Mouse (Mus musculus) CH12.LX (cell line): ENCODE results near the gene Hdac6. TPM values are rescaled to one million over a fixed set of nuclear protein-coding genes. Genes with fewer than 3 reads are reported as not detected.

Source experiments
- DNase-seq: peaks from one replicate; pipeline ENCODE4 v3.0.0-alpha.2; 2013; ENCODE audit errors: extremely low read depth
- H3K27ac ChIP-seq: 2 replicates; pipeline ENCODE4 v1.5.1; 2012; ENCODE audit warnings: low read depth, mild to moderate bottlenecking, control low read depth, moderate library complexity; ENCODE audit not compliant: insufficient read depth
- H3K27me3 ChIP-seq: replicated peaks from 2 replicates; pipeline ENCODE3; 2012; ENCODE audit warnings: inconsistent platforms
- H3K36me3 ChIP-seq, 2 experiments: replicated peaks in 1 of 2; 2 replicates each; pipeline versions ENCODE3 to v1.6.1; 2012; ENCODE audit warnings: inconsistent platforms in 1 of 2, low read length in 1 of 2, mild to moderate bottlenecking in 1 of 2, mixed read lengths in 1 of 2, moderate library complexity in 1 of 2; ENCODE audit not compliant: control insufficient read depth in 1 of 2, insufficient read depth in 1 of 2
- H3K4me1 ChIP-seq, 2 experiments: 2 replicates each; pipeline ENCODE4 v1.6.1; 2012; ENCODE audit warnings: inconsistent platforms in 1 of 2, moderate library complexity in 1 of 2; ENCODE audit not compliant: insufficient read depth in 2 of 2, control insufficient read depth in 1 of 2
- H3K4me2 ChIP-seq: 2 replicates; pipeline ENCODE4 v1.6.1; 2012; ENCODE audit warnings: low read depth, mild to moderate bottlenecking, control low read depth; ENCODE audit not compliant: poor library complexity, insufficient read depth, severe bottlenecking
- H3K4me3 ChIP-seq, 3 experiments: fragments of 150-350 bp in 1 of 3; sonication (generic) in 1 of 3; replicated peaks in 1 of 3; 2 replicates each; pipeline versions ENCODE3 to v1.5.1; 2011 to 2012; ENCODE audit warnings: low read depth in 2 of 3, low read length in 2 of 3, mild to moderate bottlenecking in 2 of 3, moderate library complexity in 2 of 3, control low read depth in 1 of 3, improper control_type of control experiment in 1 of 3, inconsistent platforms in 1 of 3, mixed read lengths in 1 of 3; ENCODE audit not compliant: poor library complexity in 1 of 3
- H3K79me2 ChIP-seq: replicated peaks from 2 replicates; pipeline ENCODE4 v1.6.1; 2012; ENCODE audit warnings: mild to moderate bottlenecking, moderate library complexity; ENCODE audit not compliant: control insufficient read depth, poor library complexity, insufficient read depth, severe bottlenecking; ENCODE audit errors: extremely low read depth
- H3K9ac ChIP-seq: 2 replicates; pipeline ENCODE4 v1.6.1; 2012; ENCODE audit warnings: low read depth, mild to moderate bottlenecking, control low read depth, moderate library complexity; ENCODE audit not compliant: insufficient read depth
- H3K9me3 ChIP-seq: replicated peaks from 2 replicates; pipeline ENCODE3; 2012; ENCODE audit warnings: low read length, inconsistent platforms, mixed read lengths
- CHD2 ChIP-seq: IDR thresholded peaks from 2 replicates; pipeline ENCODE4 v1.6.1; 2011; ENCODE audit warnings: low read length, improper control_type of control experiment
- CTCF ChIP-seq, 2 experiments: IDR thresholded peaks in 1 of 2; conservative IDR thresholded peaks in 1 of 2; 2 replicates each; pipeline ENCODE4 v1.5.1; 2011 to 2012; ENCODE audit warnings: low read depth in 2 of 2, low read length in 2 of 2, improper control_type of control experiment in 1 of 2, inconsistent platforms in 1 of 2, mild to moderate bottlenecking in 1 of 2, moderate library complexity in 1 of 2
- ELF1 ChIP-seq: IDR thresholded peaks from 2 replicates; pipeline ENCODE4 v1.6.1; 2014; ENCODE audit warnings: low read depth, mild to moderate bottlenecking, inconsistent platforms, low read length, improper control_type of control experiment
- ETS1 ChIP-seq: conservative IDR thresholded peaks from 2 replicates; pipeline ENCODE4 v1.6.1; 2012; ENCODE audit warnings: low read depth, mild to moderate bottlenecking, inconsistent platforms, low read length, improper control_type of control experiment, moderate library complexity
- GABPA ChIP-seq: IDR thresholded peaks from 2 replicates; pipeline ENCODE4 v1.6.1; 2012; ENCODE audit warnings: low read depth, low read length, improper control_type of control experiment, inconsistent platforms; ENCODE audit not compliant: insufficient replicate concordance
- MAFK ChIP-seq: IDR thresholded peaks from 2 replicates; pipeline ENCODE4 v1.6.1; 2011; ENCODE audit warnings: low read length, improper control_type of control experiment; ENCODE audit not compliant: insufficient replicate concordance
- MEF2A ChIP-seq: IDR thresholded peaks from 2 replicates; pipeline ENCODE4 v1.6.1; 2014; ENCODE audit warnings: low read depth, mild to moderate bottlenecking, inconsistent platforms, low read length, improper control_type of control experiment, borderline replicate concordance
- MXI1 ChIP-seq: IDR thresholded peaks from 2 replicates; pipeline ENCODE4 v1.6.1; 2011; ENCODE audit warnings: mild to moderate bottlenecking, low read depth, low read length, improper control_type of control experiment
- MYC ChIP-seq: IDR thresholded peaks from 2 replicates; pipeline ENCODE4 v1.6.1; 2011; ENCODE audit warnings: low read depth, mild to moderate bottlenecking, improper control_type of control experiment, low read length
- NELFE ChIP-seq: IDR thresholded peaks from 2 replicates; pipeline ENCODE4 v1.6.1; 2011; ENCODE audit warnings: low read depth, low read length, improper control_type of control experiment
- NRF1 ChIP-seq: IDR thresholded peaks from 2 replicates; pipeline ENCODE4 v1.6.1; 2014; ENCODE audit warnings: low read depth, mild to moderate bottlenecking, inconsistent platforms, low read length, improper control_type of control experiment, moderate library complexity
- PAX5 ChIP-seq: IDR thresholded peaks from 2 replicates; pipeline ENCODE4 v1.6.1; 2012; ENCODE audit warnings: low read length, inconsistent platforms, mixed read lengths
- POLR2A ChIP-seq: IDR thresholded peaks from 2 replicates; pipeline ENCODE4 v1.6.1; 2011; ENCODE audit warnings: low read depth, mild to moderate bottlenecking, improper control_type of control experiment, low read length
- POLR2AphosphoS2 ChIP-seq: IDR thresholded peaks from 2 replicates; pipeline ENCODE4 v1.6.1; 2011; ENCODE audit warnings: low read depth, low read length, improper control_type of control experiment
- RAD21 ChIP-seq: IDR thresholded peaks from 2 replicates; pipeline ENCODE4 v1.6.1; 2011; ENCODE audit warnings: low read depth, mild to moderate bottlenecking, low read length, improper control_type of control experiment, moderate library complexity
- SIN3A ChIP-seq: IDR thresholded peaks from 2 replicates; pipeline ENCODE4 v1.6.1; 2012; ENCODE audit warnings: low read length, improper control_type of control experiment, inconsistent platforms
- SMC3 ChIP-seq: IDR thresholded peaks from 2 replicates; pipeline ENCODE4 v1.6.1; 2011; ENCODE audit warnings: low read depth, low read length, improper control_type of control experiment
- TBP ChIP-seq: conservative IDR thresholded peaks from 2 replicates; pipeline ENCODE4 v1.6.1; 2011; ENCODE audit warnings: low read depth, low read length, improper control_type of control experiment
- TCF12 ChIP-seq: IDR thresholded peaks from 2 replicates; pipeline ENCODE4 v1.6.1; 2014; ENCODE audit warnings: low read depth, mild to moderate bottlenecking, inconsistent platforms, low read length, improper control_type of control experiment
- USF1 ChIP-seq: IDR thresholded peaks from 2 replicates; pipeline ENCODE4 v1.6.1; 2014; ENCODE audit warnings: low read depth, mild to moderate bottlenecking, inconsistent platforms, low read length, improper control_type of control experiment
- USF2 ChIP-seq: conservative IDR thresholded peaks from 2 replicates; pipeline ENCODE4 v1.6.1; 2011; ENCODE audit warnings: low read depth, low read length, improper control_type of control experiment
- ZNF384 ChIP-seq: IDR thresholded peaks from 2 replicates; pipeline ENCODE4 v1.6.1; 2012; ENCODE audit warnings: low read depth, low read length, improper control_type of control experiment, inconsistent platforms
- dilution Hi-C: fragments of 300-500 bp; cut with MboI; formaldehyde crosslinking; loops from 2 replicates; pipeline ENCODE4 v1.14.3; 2020; ENCODE audit warnings: low sequenced_read_pairs; ENCODE audit not compliant: extremely low pct_unique_long_range_greater_than_20kb, extremely low pct_ligation_motif_present
- in situ Hi-C: fragments of 300-500 bp; cut with MboI; formaldehyde crosslinking; loops from 3 replicates; pipeline ENCODE4 v1.14.3; 2019; ENCODE audit warnings: low sequenced_read_pairs, low pct_ligation_motif_present, low pct_unique_long_range_greater_than_20kb, mixed read lengths
- polyA plus RNA-seq: library from polyadenylated mRNA; unstranded; fragments of >175 nt; gene quantifications from 2 replicates; pipeline ENCODE4 v1.2.1, GENCODE M21; 2012; ENCODE audit warnings: low read depth; ENCODE audit not compliant: insufficient read length
- total RNA-seq, 2 experiments: library from RNA; depleted of rRNA; stranded (reverse); fragments of 300-350 nt in 1 of 2; fragments of >200 nt in 1 of 2; gene quantifications; 2 replicates each; pipeline ENCODE4 v1.2.3; 2012 to 2014

Hdac6 gene
- total and polyA plus RNA-seq, 3 experiments: 13.7 to 19.9 (median 19.7) TPM

GRCm38 (mm10) chrX:7992379-7993067 lies 44.8 kb upstream of the Hdac6 start:
- H3K4me3 ChIP-seq: no peak overlapping the region

GRCm38 (mm10) chrX:7981368-7981767 lies 33.7 kb upstream of the Hdac6 start:
- TF ChIP-seq TBP (no peak), MAFK (no peak), POLR2AphosphoS2 (no peak), MYC (no peak), POLR2A (no peak), SIN3A (no peak), CHD2 (no peak), PAX5 (no peak), CTCF (conservative IDR thresholded peaks at IDR 0.05 in 1 of 2, IDR thresholded peaks at IDR 0.05 in 1 of 2; ENCODE audit: low read depth in 2 of 2, low read length in 2 of 2) (no peak), RAD21 (no peak)
- in situ Hi-C loops: no loop called here
- no peaks in the 10 kb centered on the region for H3K36me3 ChIP-seq

More at GRCm38 (mm10) chrX:7992379-7993067, 44.8 kb upstream of the Hdac6 start:
- Histone ChIP-seq H3K79me2 (no peaks in the 10 kb centered on the region), H3K36me3 (no peaks in the 10 kb centered on the region), H3K27ac (no peak overlapping the region), H3K9me3 (no peaks in the 10 kb centered on the region), H3K27me3 (no peaks in the 10 kb centered on the region), H3K4me1 (no peaks in the 10 kb centered on the region), H3K4me2 (no peak overlapping the region), H3K9ac (no peak overlapping the region)
- dilution Hi-C loops: no loop called here
- no peak for DNase-seq
- in situ Hi-C loops: no loop called here
- TF ChIP-seq TBP (no peak), MEF2A (no peak), GABPA (no peak), NELFE (no peak)

GRCm38 (mm10) chrX:7977892-7978291 lies 30.2 kb upstream of the Hdac6 start, which contains the start of gene Gata1:
Gene Gata1, minus strand, starts transcription at chrX:7978071.
- Histone ChIP-seq H3K36me3 (no peaks in the 10 kb centered on the region), H3K4me3 (no peak within 1 kb of the TSS), H3K4me2 (no peak within 1 kb of the TSS), H3K79me2 (no peaks in the 10 kb centered on the region), H3K9me3 (no peaks in the 10 kb centered on the region), H3K27ac (no peak within 1 kb of the TSS), H3K9ac (no peak within 1 kb of the TSS), H3K27me3 (no peaks in the 10 kb centered on the region), H3K4me1 (no peaks in the 10 kb centered on the region)
- no peak for DNase-seq
- dilution Hi-C loops (no loop called here), in situ Hi-C loops (no loop called here)
- no peak for TF ChIP-seq NRF1
- no peak for TF ChIP-seq TCF12
- no peak for TF ChIP-seq RAD21
- TF ChIP-seq SMC3: no peak
- TF ChIP-seq USF1: no peak
- no peak for TF ChIP-seq ZNF384
- no peak for TF ChIP-seq SIN3A
- TF ChIP-seq USF2: no peak
- TF ChIP-seq MXI1: no peak
- no peak for TF ChIP-seq ETS1
- TF ChIP-seq ELF1: no peak
- no peak for TF ChIP-seq POLR2A

More at GRCm38 (mm10) chrX:7981368-7981767, 33.7 kb upstream of the Hdac6 start:
- no peak overlapping the region for H3K4me3 ChIP-seq
- no peak for DNase-seq
- H3K27ac ChIP-seq: no peak overlapping the region
- dilution Hi-C loops: no loop called here
- H3K9ac ChIP-seq: no peak overlapping the region
- no peaks in the 10 kb centered on the region for H3K4me1 ChIP-seq
- H3K79me2 ChIP-seq: no peaks in the 10 kb centered on the region
- H3K9me3 ChIP-seq: no peaks in the 10 kb centered on the region
- no peak overlapping the region for H3K4me2 ChIP-seq
- no peaks in the 10 kb centered on the region for H3K27me3 ChIP-seq
